Mouse (Mus musculus): ENCODE data around the gene Ncoa7. TPM values are rescaled to one million over a fixed set of nuclear protein-coding genes. Genes with fewer than 3 reads are reported as not detected.

Ncoa7 gene
- polyA plus RNA-seq, 1 experiment from 2014 or later: 8.8 TPM

- no peak for ATAC-seq (ENCODE audit: insufficient number of reproducible peaks, insufficient read depth, low FRiP score, low TSS enrichment, low read depth)
- Histone ChIP-seq H3K4me2 (no peak overlapping the region), H3K27me3 (no peaks in the 10 kb centered on the region)
Observed at GRCm38 (mm10) chr10:30759360-30760147, 43.6 kb downstream of the Ncoa7 start.

GRCm38 (mm10) chr10:30756064-30756463 is 47.1 kb downstream of the Ncoa7 start:
- no peak for ATAC-seq (ENCODE audit: insufficient number of reproducible peaks, insufficient read depth, low FRiP score, low TSS enrichment, low read depth)
- Histone ChIP-seq H3K4me3 (no peak overlapping the region), H3K4me2 (no peak overlapping the region)

More at GRCm38 (mm10) chr10:30759360-30760147, 43.6 kb downstream of the Ncoa7 start:
- Histone ChIP-seq H3K4me1 (no peaks in the 10 kb centered on the region), H3K9ac (no peak overlapping the region), H3K4me3 (no peak overlapping the region), H3K36me3 (0 out of 2 replicates have a peak, but pooled peaks cover 2% of the 10 kb centered on the region), H3K9me3 (no peaks in the 10 kb centered on the region), H3K27ac (no peak overlapping the region)
- WGBS: 86% methylated on average over 8 of the region's 8 CpGs

GRCm38 (mm10) chr10:30754825-30755457 is 48.2 kb downstream of the Ncoa7 start:
- 75% methylated on average over 4 of the region's 4 CpGs for WGBS

More at GRCm38 (mm10) chr10:30756064-30756463, 47.1 kb downstream of the Ncoa7 start:
- Histone ChIP-seq H3K27ac (no peak overlapping the region), H3K4me1 (no peaks in the 10 kb centered on the region), H3K36me3 (peaks cover 3% of the 10 kb centered on the region; the same call in 1 of the 2 replicates), H3K9me3 (no peaks in the 10 kb centered on the region), H3K9ac (no peak overlapping the region), H3K27me3 (no peaks in the 10 kb centered on the region)

GRCm38 (mm10) chr10:30754082-30754481 is 49.0 kb downstream of the Ncoa7 start:
- no peak overlapping the region for H3K27ac ChIP-seq
- H3K36me3 ChIP-seq: peaks cover 3% of the 10 kb centered on the region; the same call in 1 of the 2 replicates
- no peak for ATAC-seq (ENCODE audit: insufficient number of reproducible peaks, insufficient read depth, low FRiP score, low TSS enrichment, low read depth)
- H3K27me3 ChIP-seq: no peaks in the 10 kb centered on the region
- 49% methylated on average over 3 of the region's 3 CpGs for WGBS
- H3K4me2 ChIP-seq: no peak overlapping the region
- H3K4me3 ChIP-seq: no peak overlapping the region
- no peaks in the 10 kb centered on the region for H3K9me3 ChIP-seq
- no peak overlapping the region for H3K9ac ChIP-seq
- no peaks in the 10 kb centered on the region for H3K4me1 ChIP-seq

More at GRCm38 (mm10) chr10:30754825-30755457, 48.2 kb downstream of the Ncoa7 start:
- Histone ChIP-seq H3K9me3 (no peaks in the 10 kb centered on the region), H3K4me1 (no peaks in the 10 kb centered on the region), H3K27me3 (no peaks in the 10 kb centered on the region), H3K36me3 (peaks cover 3% of the 10 kb centered on the region; the same call in 1 of the 2 replicates), H3K9ac (no peak overlapping the region), H3K4me2 (no peak overlapping the region), H3K4me3 (no peak overlapping the region), H3K27ac (no peak overlapping the region)
- no peak for ATAC-seq (ENCODE audit: insufficient number of reproducible peaks, insufficient read depth, low FRiP score, low TSS enrichment, low read depth)

- H3K9ac ChIP-seq: no peak overlapping the region
- no peaks in the 10 kb centered on the region for H3K9me3 ChIP-seq
- H3K4me2 ChIP-seq: no peak overlapping the region
- H3K4me1 ChIP-seq: no peaks in the 10 kb centered on the region
- H3K36me3 ChIP-seq: peaks cover 3% of the 10 kb centered on the region; the same call in 1 of the 2 replicates
- no peak overlapping the region for H3K4me3 ChIP-seq
- H3K27ac ChIP-seq: no peak overlapping the region
- no peaks in the 10 kb centered on the region for H3K27me3 ChIP-seq
- no peak for ATAC-seq (ENCODE audit: insufficient number of reproducible peaks, insufficient read depth, low FRiP score, low TSS enrichment, low read depth)
- 72% methylated on average over 3 of the region's 3 CpGs for WGBS
Observed at GRCm38 (mm10) chr10:30752485-30752884, 50.6 kb downstream of the Ncoa7 start.

GRCm38 (mm10) chr10:30751586-30751985 is 51.5 kb downstream of the Ncoa7 start:
- H3K4me2 ChIP-seq: no peak overlapping the region
- peaks cover 3% of the 10 kb centered on the region; the same call in 1 of the 2 replicates for H3K36me3 ChIP-seq
- 89% methylated on average over 4 of the region's 4 CpGs for WGBS

GRCm38 (mm10) chr10:30749807-30750206 is 53.3 kb downstream of the Ncoa7 start:
- Histone ChIP-seq H3K27ac (no peak overlapping the region), H3K4me1 (0 out of 2 replicates have a peak, but pooled peaks cover 3% of the 10 kb centered on the region), H3K36me3 (peaks cover 3% of the 10 kb centered on the region; the same call in 1 of the 2 replicates), H3K4me3 (no peak overlapping the region), H3K9ac (no peak overlapping the region), H3K27me3 (no peaks in the 10 kb centered on the region), H3K4me2 (no peak overlapping the region), H3K9me3 (no peaks in the 10 kb centered on the region)
- WGBS: 87% methylated on average over 4 of the region's 4 CpGs
- ATAC-seq (ENCODE audit: insufficient number of reproducible peaks, insufficient read depth, low FRiP score, low TSS enrichment, low read depth): no peak

More at GRCm38 (mm10) chr10:30751586-30751985, 51.5 kb downstream of the Ncoa7 start:
- Histone ChIP-seq H3K4me1 (0 out of 2 replicates have a peak, but pooled peaks cover 2% of the 10 kb centered on the region), H3K27ac (no peak overlapping the region), H3K9me3 (no peaks in the 10 kb centered on the region), H3K4me3 (no peak overlapping the region), H3K27me3 (no peaks in the 10 kb centered on the region), H3K9ac (no peak overlapping the region)
- ATAC-seq (ENCODE audit: insufficient number of reproducible peaks, insufficient read depth, low FRiP score, low TSS enrichment, low read depth): no peak

- WGBS: 90% methylated on average over 3 of the region's 3 CpGs
- 0 out of 2 replicates have a peak, but pooled peaks cover 3% of the 10 kb centered on the region for H3K4me1 ChIP-seq
- ATAC-seq (ENCODE audit: insufficient number of reproducible peaks, insufficient read depth, low FRiP score, low TSS enrichment, low read depth): no peak
Observed at GRCm38 (mm10) chr10:30745238-30745974, 57.7 kb downstream of the Ncoa7 start.

GRCm38 (mm10) chr10:30743275-30743674 is 59.9 kb downstream of the Ncoa7 start:
- Histone ChIP-seq H3K9me3 (no peaks in the 10 kb centered on the region), H3K4me2 (no peak overlapping the region), H3K27ac (no peak overlapping the region), H3K4me1 (0 out of 2 replicates have a peak, but pooled peaks cover 3% of the 10 kb centered on the region), H3K27me3 (no peaks in the 10 kb centered on the region), H3K36me3 (no peaks in the 10 kb centered on the region), H3K9ac (no peak overlapping the region), H3K4me3 (no peak overlapping the region)
- no peak for ATAC-seq (ENCODE audit: insufficient number of reproducible peaks, insufficient read depth, low FRiP score, low TSS enrichment, low read depth)

More at GRCm38 (mm10) chr10:30745238-30745974, 57.7 kb downstream of the Ncoa7 start:
- Histone ChIP-seq H3K4me2 (no peak overlapping the region), H3K27me3 (no peaks in the 10 kb centered on the region), H3K9me3 (no peaks in the 10 kb centered on the region), H3K36me3 (no peaks in the 10 kb centered on the region), H3K9ac (no peak overlapping the region), H3K4me3 (no peak overlapping the region), H3K27ac (no peak overlapping the region)

- H3K9me3 ChIP-seq: no peaks in the 10 kb centered on the region
- no peaks in the 10 kb centered on the region for H3K36me3 ChIP-seq
- H3K27ac ChIP-seq: no peak overlapping the region
- no peak overlapping the region for H3K9ac ChIP-seq
- 87% methylated on average over 3 of the region's 3 CpGs for WGBS
- no peaks in the 10 kb centered on the region for H3K4me1 ChIP-seq
- H3K4me2 ChIP-seq: no peak overlapping the region
- H3K27me3 ChIP-seq: no peaks in the 10 kb centered on the region
- no peak overlapping the region for H3K4me3 ChIP-seq
- no peak for ATAC-seq (ENCODE audit: insufficient number of reproducible peaks, insufficient read depth, low FRiP score, low TSS enrichment, low read depth)
Observed at GRCm38 (mm10) chr10:30738403-30738802, 64.7 kb downstream of the Ncoa7 start.

GRCm38 (mm10) chr10:30737323-30737722 is 65.8 kb downstream of the Ncoa7 start:
- no peak overlapping the region for H3K4me3 ChIP-seq
- H3K27ac ChIP-seq: no peak overlapping the region
- no peak for ATAC-seq (ENCODE audit: insufficient number of reproducible peaks, insufficient read depth, low FRiP score, low TSS enrichment, low read depth)
- 92% methylated on average over 2 of the region's 2 CpGs for WGBS
- no peak overlapping the region for H3K4me2 ChIP-seq
- H3K27me3 ChIP-seq: no peaks in the 10 kb centered on the region
- no peaks in the 10 kb centered on the region for H3K36me3 ChIP-seq
- no peak overlapping the region for H3K9ac ChIP-seq
- no peaks in the 10 kb centered on the region for H3K9me3 ChIP-seq
- no peaks in the 10 kb centered on the region for H3K4me1 ChIP-seq
